Mouse (Mus musculus) CD4-positive naive resting alpha-beta T cell, adult 57 days (primary cell): Measurements from ENCODE around the gene Ndufs2. TPM values are rescaled to one million over a fixed set of nuclear protein-coding genes. Genes with fewer than 3 reads are reported as not detected.

Source experiments
- total RNA-seq: library from RNA; stranded (reverse); gene quantifications from one replicate; pipeline ENCODE4 v1.2.4, GENCODE M21; 2023

Ndufs2 gene
- total RNA-seq: 115 TPM

GRCm38 (mm10) chr1:171250680-171251593, at the start of gene Ndufs2:
TSS of gene Ndufs2 (minus strand) at chr1:171251388.

GRCm38 (mm10) chr1:171294298-171295062, 43.3 kb upstream of the Ndufs2 start, which contains the start of gene Ufc1:
TSS of gene Ufc1 (minus strand) at chr1:171295024.

GRCm38 (mm10) chr1:171287136-171288081, 36.2 kb upstream of the Ndufs2 start, which contains the start of gene Usp21:
TSS of gene Usp21 (minus strand) at chr1:171287991.

GRCm38 (mm10) chr1:171280916-171281527, 29.8 kb upstream of the Ndufs2 start, which contains the start of gene Ppox:
TSS of gene Ppox (minus strand) at chr1:171281186.

GRCm38 (mm10) chr1:171269848-171270572, 18.8 kb upstream of the Ndufs2 start, which contains the start of gene B4galt3:
TSS of gene B4galt3 (plus strand) at chr1:171270328.

GRCm38 (mm10) chr1:171249913-171250600, 1.1 kb downstream of the Ndufs2 start, which contains the start of gene Adamts4:
TSS of gene Adamts4 (plus strand) at chr1:171250421.

GRCm38 (mm10) chr1:171234126-171234525, 17.1 kb downstream of the Ndufs2 start, which contains the start of gene Fcer1g:
TSS of gene Fcer1g (minus strand) at chr1:171234365.

GRCm38 (mm10) chr1:171224857-171225256, 26.3 kb downstream of the Ndufs2 start, which contains the start of gene Apoa2:
TSS of gene Apoa2 (plus strand) at chr1:171225054.

GRCm38 (mm10) chr1:171222238-171223155, 28.7 kb downstream of the Ndufs2 start, which contains the start of gene Tomm40l:
TSS of gene Tomm40l (minus strand) at chr1:171222514.

GRCm38 (mm10) chr1:171213801-171214496, 37.2 kb downstream of the Ndufs2 start, which contains the start of gene Nr1i3:
TSS of gene Nr1i3 (plus strand) at chr1:171213970.

GRCm38 (mm10) chr1:171195887-171196397, 55.2 kb downstream of the Ndufs2 start, which contains the start of gene Pcp4l1:
TSS of gene Pcp4l1 (minus strand) at chr1:171196268.

Other genes starting within 250 kb of the Ndufs2 start
- 0.47 TPM for gene Fcgr4, start 232.5 kb downstream of the Ndufs2 start, total RNA-seq
- 5.6 TPM for gene Fcgr3, start 186.5 kb downstream of the Ndufs2 start, total RNA-seq
- gene Cfap126, start 137.5 kb downstream of the Ndufs2 start, total RNA-seq: not detected
- gene Sdhc, start 100.8 kb downstream of the Ndufs2 start, total RNA-seq: 113 TPM
- not detected for gene Mpz, start 100.7 kb downstream of the Ndufs2 start, total RNA-seq
- gene Pcp4l1, start 55.1 kb downstream of the Ndufs2 start, total RNA-seq: not detected
- gene Nr1i3, start 37.4 kb downstream of the Ndufs2 start, total RNA-seq: not detected
- 21.0 TPM for gene Tomm40l, start 28.9 kb downstream of the Ndufs2 start, total RNA-seq
- gene Apoa2, start 26.3 kb downstream of the Ndufs2 start, total RNA-seq: not detected
- 15.1 TPM for gene Fcer1g, start 17.0 kb downstream of the Ndufs2 start, total RNA-seq
- not detected for gene Adamts4, start 967 bp downstream of the Ndufs2 start, total RNA-seq
- gene B4galt3, start 18.9 kb upstream of the Ndufs2 start, total RNA-seq: 70.7 TPM
- 52.3 TPM for gene Ppox, start 29.8 kb upstream of the Ndufs2 start, total RNA-seq
- gene Usp21, start 36.6 kb upstream of the Ndufs2 start, total RNA-seq: 51.6 TPM
- gene Ufc1, start 43.6 kb upstream of the Ndufs2 start, total RNA-seq: 46.1 TPM
- 28.3 TPM for gene Dedd, start 77.8 kb upstream of the Ndufs2 start, total RNA-seq
- gene Nit1, start 94.3 kb upstream of the Ndufs2 start, total RNA-seq: 28.5 TPM
- 69.8 TPM for gene Pfdn2, start 94.3 kb upstream of the Ndufs2 start, total RNA-seq
- gene Klhdc9, start 109.4 kb upstream of the Ndufs2 start, total RNA-seq: 0.98 TPM
- gene Nectin4, start 118.7 kb upstream of the Ndufs2 start, total RNA-seq: 0.15 TPM
- 202 TPM for gene Arhgap30, start 137.6 kb upstream of the Ndufs2 start, total RNA-seq
- gene Usf1, start 159.9 kb upstream of the Ndufs2 start, total RNA-seq: 92.7 TPM
- gene Tstd1, start 167.5 kb upstream of the Ndufs2 start, total RNA-seq: 4.4 TPM
- 1.1 TPM for gene F11r, start 186.1 kb upstream of the Ndufs2 start, total RNA-seq